Mouse (Mus musculus): ENCODE measurements around the gene Vmn2r55.
"Not testable (repeated sequence)": the region's sequence is repeated elsewhere in the genome, so short reads cannot be mapped to it uniquely, and the experiment has no call there.

Vmn2r55 gene

DNA sequence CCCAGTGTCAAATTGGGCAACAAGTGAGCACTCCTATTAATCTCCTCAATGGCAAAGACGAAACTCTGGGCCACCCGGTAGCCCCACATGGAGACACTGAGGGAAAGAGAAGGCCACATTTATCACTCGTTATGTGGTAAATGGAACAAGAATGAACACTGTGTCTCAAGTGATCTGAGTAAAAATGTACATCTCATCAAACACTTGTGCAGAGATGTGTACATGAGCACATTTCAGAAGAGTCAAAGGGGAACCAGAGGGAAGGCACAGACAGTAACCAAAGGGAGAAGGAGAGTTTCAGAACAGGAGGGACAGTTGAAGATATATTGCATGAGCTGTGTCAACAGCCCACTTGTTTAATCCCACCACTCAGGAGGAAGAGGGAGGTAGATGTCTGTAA lies at the start of gene Vmn2r55:
Gene Vmn2r55 (minus strand): TSS at position 101 of the 400 bp plus-strand sequence.
- not testable (repeated sequence) for DNase-seq (ENCODE audit: low spot score in 2 of 2)

DNA sequence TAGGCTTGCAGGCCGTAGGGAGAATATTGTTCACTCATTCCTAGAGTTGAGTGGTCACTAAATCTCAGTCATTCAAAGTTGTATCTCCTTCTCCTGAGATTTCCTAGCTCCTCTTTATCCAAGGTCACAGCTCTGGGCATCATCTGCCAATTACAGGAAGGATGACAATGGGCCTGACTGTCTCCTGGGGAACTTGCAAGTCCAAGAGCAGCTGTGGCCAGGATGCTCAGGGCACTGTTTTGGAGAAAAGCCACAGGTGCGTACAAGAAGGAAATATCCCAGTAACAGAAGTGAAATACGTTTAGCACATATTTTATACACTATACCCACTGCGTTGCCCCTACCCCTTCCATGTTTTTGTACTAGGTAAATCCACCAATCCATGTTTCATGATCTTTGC lies 44.6 kb downstream of the Vmn2r55 start, which contains the start of gene Vmn2r54:
Gene Vmn2r54 (minus strand): TSS at position 101 of the 400 bp plus-strand sequence.
- DNase-seq (ENCODE audit: low spot score in 2 of 2), result not testable (repeated sequence)

DNA sequence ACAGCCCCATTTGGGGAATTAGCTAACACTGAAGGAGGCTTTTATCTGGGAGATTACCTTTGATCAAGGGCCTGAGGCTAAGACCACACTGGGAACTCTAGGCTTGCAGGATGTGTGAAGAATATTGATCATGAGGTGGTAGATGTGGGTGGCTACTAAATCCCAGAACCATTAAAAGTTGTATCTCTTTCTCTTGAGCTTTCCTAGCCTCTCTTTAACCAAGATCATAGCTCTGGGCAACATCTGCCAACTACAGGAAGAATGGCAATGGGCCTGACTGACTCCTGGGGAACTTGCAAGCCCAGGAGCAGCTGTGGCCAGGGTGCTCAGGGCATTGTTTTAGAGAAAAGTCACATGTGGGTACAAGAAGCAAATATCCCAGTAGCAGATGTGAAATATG lies 76.1 kb downstream of the Vmn2r55 start, which contains the start of gene Vmn2r53:
Gene Vmn2r53 (minus strand): TSS at position 101 of the 400 bp plus-strand sequence.
- DNase-seq (ENCODE audit: low spot score in 2 of 2), result no peak

All from frontal cortex, postnatal 14 days (tissue).